Mouse (Mus musculus): ENCODE data around the gene Dcaf15. TPM values are rescaled to one million over a fixed set of nuclear protein-coding genes. Genes with fewer than 3 reads are reported as not detected.

Dcaf15 gene
- polyA plus RNA-seq, 1 experiment from 2014 or later: 13.0 TPM

- no peak overlapping the region for H3K4me2 ChIP-seq (replicated peaks)
- no peak overlapping the region for H3K27ac ChIP-seq
- H3K9me3 ChIP-seq: no peaks in the 10 kb centered on the region
- H3K36me3 ChIP-seq: peaks cover 84% of the 10 kb centered on the region
- H3K27me3 ChIP-seq: no peaks in the 10 kb centered on the region
- no peaks in the 10 kb centered on the region for H3K4me1 ChIP-seq
- 68% methylated on average over 8 of the region's 8 CpGs for WGBS
- ATAC-seq (ENCODE audit: insufficient number of reproducible peaks, insufficient read depth, low FRiP score, low TSS enrichment): no peak
- H3K9ac ChIP-seq: no peak overlapping the region
- H3K4me3 ChIP-seq: no peak overlapping the region
Measured at GRCm38 (mm10) chr8:84096061-84096460, 8.5 kb downstream of the Dcaf15 start.

- ATAC-seq (ENCODE audit: insufficient number of reproducible peaks, insufficient read depth, low FRiP score, low TSS enrichment): no peak
- H3K4me2 ChIP-seq (replicated peaks): no peak overlapping the region
- no peaks in the 10 kb centered on the region for H3K9me3 ChIP-seq
- peaks cover 93% of the 10 kb centered on the region for H3K36me3 ChIP-seq
- no peaks in the 10 kb centered on the region for H3K4me1 ChIP-seq
- H3K4me3 ChIP-seq: no peak overlapping the region
- H3K27me3 ChIP-seq: no peaks in the 10 kb centered on the region
- no peak overlapping the region for H3K27ac ChIP-seq
- 89% methylated on average over 8 of the region's 8 CpGs for WGBS
- no peak overlapping the region for H3K9ac ChIP-seq
Measured at GRCm38 (mm10) chr8:84090585-84090984, 14.0 kb downstream of the Dcaf15 start.

- H3K4me1 ChIP-seq: 0 out of 2 replicates have a peak, but pooled peaks cover 2% of the 10 kb centered on the region
- no peaks in the 10 kb centered on the region for H3K27me3 ChIP-seq
- H3K36me3 ChIP-seq: peaks cover 93% of the 10 kb centered on the region
- 78% methylated on average over 9 of the region's 9 CpGs for WGBS
- H3K9ac ChIP-seq: no peak overlapping the region
- H3K27ac ChIP-seq: no peak overlapping the region
- no peaks in the 10 kb centered on the region for H3K9me3 ChIP-seq
- H3K4me3 ChIP-seq: no peak overlapping the region
- ATAC-seq (ENCODE audit: insufficient number of reproducible peaks, insufficient read depth, low FRiP score, low TSS enrichment): no peak
- no peak overlapping the region for H3K4me2 ChIP-seq (replicated peaks)
Measured at GRCm38 (mm10) chr8:84089277-84089676, 15.3 kb downstream of the Dcaf15 start.

- no peaks in the 10 kb centered on the region for H3K27me3 ChIP-seq
- no peak overlapping the region for H3K9ac ChIP-seq
- no peak overlapping the region for H3K27ac ChIP-seq
- no peaks in the 10 kb centered on the region for H3K9me3 ChIP-seq
- 98% methylated on average over 14 of the region's 14 CpGs for WGBS
- 0 out of 2 replicates have a peak, but pooled peaks cover 2% of the 10 kb centered on the region for H3K4me1 ChIP-seq
- no peak for ATAC-seq (ENCODE audit: insufficient number of reproducible peaks, insufficient read depth, low FRiP score, low TSS enrichment)
- no peak overlapping the region for H3K4me3 ChIP-seq
- H3K4me2 ChIP-seq (replicated peaks): no peak overlapping the region
- peaks cover 88% of the 10 kb centered on the region for H3K36me3 ChIP-seq
Measured at GRCm38 (mm10) chr8:84087821-84088220, 16.7 kb downstream of the Dcaf15 start.

- H3K36me3 ChIP-seq: peaks cover 88% of the 10 kb centered on the region
Measured at GRCm38 (mm10) chr8:84087156-84087555, 17.4 kb downstream of the Dcaf15 start.

GRCm38 (mm10) chr8:84084341-84085115 is 20.0 kb downstream of the Dcaf15 start:
- no peaks in the 10 kb centered on the region for H3K9me3 ChIP-seq
- H3K4me2 ChIP-seq (replicated peaks): 0 out of 2 replicates have a peak overlapping the region, but pooled peaks have one; percentile 7
- no peaks in the 10 kb centered on the region for H3K27me3 ChIP-seq
- H3K36me3 ChIP-seq: peaks cover 89% of the 10 kb centered on the region
- H3K4me3 ChIP-seq: no peak overlapping the region
- no peak for ATAC-seq (ENCODE audit: insufficient number of reproducible peaks, insufficient read depth, low FRiP score, low TSS enrichment)
- no peak overlapping the region for H3K9ac ChIP-seq
- 43% methylated on average over 42 of the region's 42 CpGs for WGBS
- H3K27ac ChIP-seq: 0 out of 2 replicates have a peak overlapping the region, but pooled peaks have one; percentile 17
- 0 out of 2 replicates have a peak, but pooled peaks cover 2% of the 10 kb centered on the region for H3K4me1 ChIP-seq

More at GRCm38 (mm10) chr8:84087156-84087555, 17.4 kb downstream of the Dcaf15 start:
- Histone ChIP-seq H3K4me2 (replicated peaks) (no peak overlapping the region), H3K27ac (no peak overlapping the region), H3K4me1 (0 out of 2 replicates have a peak, but pooled peaks cover 2% of the 10 kb centered on the region), H3K4me3 (no peak overlapping the region), H3K9me3 (no peaks in the 10 kb centered on the region), H3K27me3 (no peaks in the 10 kb centered on the region), H3K9ac (no peak overlapping the region)
- ATAC-seq (ENCODE audit: insufficient number of reproducible peaks, insufficient read depth, low FRiP score, low TSS enrichment): no peak
- 88% methylated on average over 7 of the region's 7 CpGs for WGBS

- H3K27me3 ChIP-seq: no peaks in the 10 kb centered on the region
- ATAC-seq (ENCODE audit: insufficient number of reproducible peaks, insufficient read depth, low FRiP score, low TSS enrichment): no peak
- no peak overlapping the region for H3K4me3 ChIP-seq
- H3K9ac ChIP-seq: no peak overlapping the region
- no peak overlapping the region for H3K4me2 ChIP-seq (replicated peaks)
- 0 out of 2 replicates have a peak, but pooled peaks cover 2% of the 10 kb centered on the region for H3K4me1 ChIP-seq
- H3K9me3 ChIP-seq: no peaks in the 10 kb centered on the region
- no peak overlapping the region for H3K27ac ChIP-seq
- H3K36me3 ChIP-seq: peaks cover 89% of the 10 kb centered on the region
- 29% methylated on average over 8 of the region's 8 CpGs for WGBS
Measured at GRCm38 (mm10) chr8:84083829-84084241, 20.7 kb downstream of the Dcaf15 start.

- Histone ChIP-seq H3K36me3 (peaks cover 67% of the 10 kb centered on the region), H3K4me3 (no peak overlapping the region), H3K9ac (no peak overlapping the region), H3K9me3 (no peaks in the 10 kb centered on the region), H3K27me3 (no peaks in the 10 kb centered on the region), H3K27ac (no peak overlapping the region), H3K4me1 (peaks cover 6% of the 10 kb centered on the region; the same call in 1 of the 2 replicates), H3K4me2 (replicated peaks) (no peak overlapping the region)
- 87% methylated on average over 5 of the region's 5 CpGs for WGBS
- no peak for ATAC-seq (ENCODE audit: insufficient number of reproducible peaks, insufficient read depth, low FRiP score, low TSS enrichment)
Measured at GRCm38 (mm10) chr8:84079206-84079605, 25.4 kb downstream of the Dcaf15 start.

GRCm38 (mm10) chr8:84076849-84077248 is 27.7 kb downstream of the Dcaf15 start:
- no peak overlapping the region for H3K27ac ChIP-seq
- H3K4me2 ChIP-seq (replicated peaks): no peak overlapping the region
- WGBS: 32% methylated on average over 3 of the region's 3 CpGs

GRCm38 (mm10) chr8:84076412-84076811 is 28.2 kb downstream of the Dcaf15 start:
- no peak for ATAC-seq (ENCODE audit: insufficient number of reproducible peaks, insufficient read depth, low FRiP score, low TSS enrichment)
- H3K4me2 ChIP-seq (replicated peaks): no peak overlapping the region
- peaks cover 19% of the 10 kb centered on the region; the same call in 1 of the 2 replicates for H3K4me1 ChIP-seq
- no peaks in the 10 kb centered on the region for H3K27me3 ChIP-seq
- no peak overlapping the region for H3K27ac ChIP-seq
- no peak overlapping the region for H3K9ac ChIP-seq
- peaks cover 45% of the 10 kb centered on the region for H3K36me3 ChIP-seq
- H3K9me3 ChIP-seq: no peaks in the 10 kb centered on the region
- 87% methylated on average over 1 of the region's 1 CpGs for WGBS
- no peak overlapping the region for H3K4me3 ChIP-seq

More at GRCm38 (mm10) chr8:84076849-84077248, 27.7 kb downstream of the Dcaf15 start:
- Histone ChIP-seq H3K4me1 (peaks cover 15% of the 10 kb centered on the region; the same call in 1 of the 2 replicates), H3K4me3 (no peak overlapping the region), H3K9me3 (no peaks in the 10 kb centered on the region), H3K9ac (no peak overlapping the region), H3K36me3 (peaks cover 49% of the 10 kb centered on the region), H3K27me3 (no peaks in the 10 kb centered on the region)
- ATAC-seq (ENCODE audit: insufficient number of reproducible peaks, insufficient read depth, low FRiP score, low TSS enrichment): no peak

GRCm38 (mm10) chr8:84073230-84073976 is 31.2 kb downstream of the Dcaf15 start:
- Histone ChIP-seq H3K27ac (no peak overlapping the region), H3K9ac (no peak overlapping the region)

More at GRCm38 (mm10) chr8:84073230-84073976, 31.2 kb downstream of the Dcaf15 start:
- Histone ChIP-seq H3K9me3 (no peaks in the 10 kb centered on the region), H3K4me2 (replicated peaks) (no peak overlapping the region), H3K27me3 (no peaks in the 10 kb centered on the region), H3K4me3 (no peak overlapping the region), H3K4me1 (peaks cover 29% of the 10 kb centered on the region; the same call in 1 of the 2 replicates), H3K36me3 (peaks cover 19% of the 10 kb centered on the region)
- ATAC-seq (ENCODE audit: insufficient number of reproducible peaks, insufficient read depth, low FRiP score, low TSS enrichment): no peak
- 65% methylated on average over 10 of the region's 10 CpGs for WGBS

All from embryonic facial prominence, embryonic 12.5 days (tissue).